Mouse (Mus musculus) G1E (cell line): ENCODE data around the gene Nelfb.

Source experiments
- CTCF ChIP-seq: IDR thresholded peaks from 2 replicates; pipeline ENCODE4 v1.5.1; 2012; ENCODE audit warnings: low read depth, low read length, inconsistent platforms, mixed read lengths
- GATA1 ChIP-seq: IDR thresholded peaks from 2 replicates; pipeline ENCODE4 v1.6.1; 2012; ENCODE audit warnings: borderline replicate concordance, low read length, inconsistent platforms, mixed read lengths

DNA sequence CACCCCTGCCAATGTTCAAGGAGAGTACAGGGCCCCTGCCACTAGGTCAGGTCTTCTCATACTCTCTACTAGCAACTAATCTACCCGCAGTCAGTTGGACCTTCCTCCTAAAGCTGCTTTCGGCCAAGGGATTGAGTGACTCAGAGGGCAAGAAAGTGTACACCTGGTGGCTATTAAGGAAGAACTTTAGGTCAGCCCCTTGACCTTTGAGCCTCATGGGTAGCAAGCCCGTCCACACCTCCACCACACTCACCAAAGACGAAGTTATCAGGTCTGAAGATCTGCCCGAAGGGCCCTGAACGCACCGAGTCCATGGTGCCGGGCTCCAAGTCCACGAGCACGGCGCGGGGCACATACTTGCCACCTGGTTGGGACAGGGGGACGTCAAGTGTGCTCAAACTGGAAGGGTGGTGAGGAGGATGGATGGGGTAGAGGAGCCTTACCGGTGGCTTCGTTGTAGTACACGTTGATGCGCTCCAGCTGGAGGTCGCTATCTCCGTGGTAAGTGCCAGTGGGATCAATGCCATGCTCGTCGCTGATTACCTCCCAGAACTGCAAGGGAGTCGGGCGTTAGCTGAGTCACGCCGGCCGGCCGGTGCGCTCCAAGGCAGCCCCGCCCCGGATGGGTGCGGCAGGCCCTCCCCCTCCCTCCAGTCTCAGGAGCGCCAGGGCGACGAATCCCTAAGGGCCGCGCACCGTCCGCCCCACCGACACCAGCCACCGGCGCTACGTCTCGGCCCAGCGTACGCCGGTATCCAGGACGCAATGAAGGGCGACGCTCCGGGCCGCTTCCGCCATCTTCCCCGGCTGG, 12.6 kb upstream of the Nelfb start:
- TF ChIP-seq CTCF (no peak), GATA1 (no peak)
